Mouse (Mus musculus): ENCODE measurements around the gene Eif4b.

GRCm38 (mm10) chr15:102099771-102100160 is 26.2 kb downstream of the Eif4b start:
- TF ChIP-seq EP300 (optimal IDR thresholded peaks at IDR 0.05) (no peak), CTCF (IDR thresholded peaks at IDR 0.05; ENCODE audit: low read depth) (no peak)
